Mouse (Mus musculus) cortical plate, adult 2 months (tissue): Measurements from ENCODE around the gene Chd4.

Experiments
- CTCF ChIP-seq: fragments of 200-500 bp; IDR thresholded peaks from 2 replicates; pipeline ENCODE4 v1.5.1; 2011; ENCODE audit warnings: mild to moderate bottlenecking, control low read depth, low read length; ENCODE audit not compliant: insufficient read depth; ENCODE audit errors: extremely low read depth
- POLR2A ChIP-seq: fragments of 200-500 bp; IDR thresholded peaks from 2 replicates; pipeline ENCODE4 v1.6.1; 2011; ENCODE audit warnings: mild to moderate bottlenecking, low read length, control low read depth; ENCODE audit not compliant: insufficient read depth; ENCODE audit errors: extremely low read depth

DNA sequence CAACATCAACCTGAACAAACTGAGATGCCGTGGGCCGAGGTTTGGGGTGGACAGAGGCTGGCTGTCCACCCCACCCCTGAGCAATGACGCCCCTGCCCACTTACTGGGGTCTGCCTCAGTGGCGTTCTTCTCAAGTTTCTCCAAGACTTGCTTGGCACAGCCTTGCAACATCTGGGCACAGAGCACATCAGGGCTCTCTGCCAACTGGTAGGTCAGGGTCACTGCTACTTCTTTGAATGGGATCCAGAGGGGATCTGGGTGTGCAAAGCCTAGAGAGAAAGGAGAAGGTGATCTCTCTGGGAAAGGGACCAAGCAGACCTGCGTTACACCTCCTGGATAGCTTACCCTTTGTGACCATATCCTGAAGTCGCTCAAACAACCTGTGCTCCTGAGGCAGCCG lies 77.5 kb downstream of the Chd4 start:
- TF ChIP-seq CTCF (no peak), POLR2A (no peak)
